ENCODE assay signal across 8 mouse cellular contexts in the genomic region with DNA sequence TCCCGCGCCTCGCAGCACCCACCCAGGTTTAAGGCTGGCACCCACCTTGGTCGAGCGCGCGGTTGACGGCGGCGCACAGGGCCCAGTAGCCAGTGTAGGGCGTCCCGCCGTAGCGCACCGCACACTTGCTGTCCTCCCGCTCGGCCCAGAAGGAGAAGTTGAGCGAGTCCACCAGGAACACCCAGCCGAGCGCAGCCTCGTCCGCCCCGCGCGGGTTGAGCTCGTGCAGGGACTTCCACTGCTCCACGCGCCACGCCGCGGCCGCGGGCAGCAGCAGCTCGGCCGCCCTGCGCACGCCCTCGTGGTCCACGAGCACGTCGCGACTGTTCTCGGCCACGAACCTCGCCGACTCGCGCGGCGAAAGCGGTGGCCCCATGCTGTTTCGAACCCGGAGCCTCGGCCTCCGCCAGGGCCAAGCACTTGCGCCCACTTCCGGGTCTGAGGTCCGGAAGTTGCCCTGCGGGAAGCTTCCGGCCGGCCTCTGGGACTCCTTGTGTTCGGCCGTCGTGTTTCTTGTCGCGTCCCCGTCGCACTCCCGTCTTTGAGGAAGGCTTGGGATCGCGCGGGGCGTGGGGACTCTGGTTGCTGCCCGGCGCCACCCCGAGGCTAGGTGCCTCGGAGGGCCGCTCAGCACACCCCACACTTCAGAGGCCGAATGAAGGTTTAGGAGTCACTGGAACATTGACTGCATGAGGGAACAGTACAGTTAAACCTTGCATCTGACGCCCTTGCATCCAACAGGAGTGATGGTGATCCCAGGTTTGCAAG. TPM values are rescaled to one million over a fixed set of nuclear protein-coding genes. Genes with fewer than 3 reads are reported as not detected.
DNase-seq lines count a peak whose midpoint lies in the region; ATAC-seq lines count a peak whose summit lies in the region.

A gene (minus strand): TSS at position 447 of the 768 bp plus-strand sequence.

- 3% methylated on average over 79 of the region's 80 CpGs for WGBS in midbrain, embryonic 10.5 days

- H3K27ac ChIP-seq in midbrain, embryonic 10.5 days (replicated peaks): peak within 1 kb of the TSS; percentile 85

- H3K9me3 ChIP-seq in midbrain, embryonic 10.5 days (replicated peaks): peaks cover 24% of the 10 kb centered on the region

- H3K4me1 ChIP-seq in midbrain, embryonic 10.5 days: peaks cover 17% of the 10 kb centered on the region

- peak; percentile 63 to 65 for DNase-seq in adrenal gland, adult 18-20 months (ENCODE audit: low spot score in 2 of 2)
- DNase-seq in embryo, embryonic 10.5 days (ENCODE audit: low spot score): peak; percentile 80
- DNase-seq in gastrocnemius, postnatal 25 days: peak; percentile 60
- peak; percentile 72 for DNase-seq in left cerebral cortex, postnatal 4 days
- DNase-seq in midbrain, embryonic 10.5 days (ENCODE audit: low spot score): peak; percentile 79
- DNase-seq in right cerebral cortex, postnatal 25 days: peak; percentile 54
- DNase-seq in yolk sac, embryonic 10.5 days (ENCODE audit: low spot score): peak; percentile 77

- intact Hi-C loops in left cerebral cortex, postnatal 4 days (cut with DNase I): loop anchor here (5.0 to 10.0 kb wide), 2 partner anchors 98 to 230 kb away; a partner anchor contains a TSS

- ATAC-seq in inflammation-experienced regulatory T-cells, adult 6 months: peak; percentile 54

- no peaks in the 10 kb centered on the region for H3K27me3 ChIP-seq in midbrain, embryonic 10.5 days (ENCODE audit: low read depth, poor library complexity, severe bottlenecking)

- peaks cover 36% of the 10 kb centered on the region for H3K36me3 ChIP-seq in midbrain, embryonic 10.5 days

- peak within 1 kb of the TSS; percentile 76 for H3K4me3 ChIP-seq in midbrain, embryonic 10.5 days

RNA-seq across cellular contexts. Expression of the gene that starts here (rescaled TPM):
- total RNA-seq in adrenal gland, adult 18-20 months (2021): 10 to 100 TPM; 23.5 to 30.0 TPM
- 1 to 10 TPM; 7.0 to 7.2 TPM for total RNA-seq in gastrocnemius, postnatal 25 days (2021)
- 10 to 100 TPM in 2 of 3 experiments, 1 to 10 TPM in 1; 5.5 to 24.5 (median 21.2) TPM for polyA plus RNA-seq in inflammation-experienced regulatory T-cells, adult 6 months (2017; shearing (Covaris generic))
- total RNA-seq in left cerebral cortex, postnatal 4 days (2021): 1 to 10 TPM; 7.1 to 8.0 TPM
- polyA plus RNA-seq in midbrain, embryonic 10.5 days (2016; fragmentation: Nextera tagmentation; extraction: Ambion mirVana): 29.1 and 30.1 TPM in 2 replicates

Comparison
In these comparisons a context has a peak if more than half of its experiments do, and no peak if none do; other contexts are left out.
1. Peak in every context shown above with its lines: DNase-seq, ATAC-seq, H3K4me3 ChIP-seq and H3K27ac ChIP-seq.